Mouse (Mus musculus): ENCODE measurements around the gene Dner. TPM values are rescaled to one million over a fixed set of nuclear protein-coding genes. Genes with fewer than 3 reads are reported as not detected.

The Dner gene
- 0.04 and 0.05 TPM in 2 replicates for polyA plus RNA-seq (2015; fragmentation: Nextera tagmentation; extraction: Ambion mirVana)

DNA sequence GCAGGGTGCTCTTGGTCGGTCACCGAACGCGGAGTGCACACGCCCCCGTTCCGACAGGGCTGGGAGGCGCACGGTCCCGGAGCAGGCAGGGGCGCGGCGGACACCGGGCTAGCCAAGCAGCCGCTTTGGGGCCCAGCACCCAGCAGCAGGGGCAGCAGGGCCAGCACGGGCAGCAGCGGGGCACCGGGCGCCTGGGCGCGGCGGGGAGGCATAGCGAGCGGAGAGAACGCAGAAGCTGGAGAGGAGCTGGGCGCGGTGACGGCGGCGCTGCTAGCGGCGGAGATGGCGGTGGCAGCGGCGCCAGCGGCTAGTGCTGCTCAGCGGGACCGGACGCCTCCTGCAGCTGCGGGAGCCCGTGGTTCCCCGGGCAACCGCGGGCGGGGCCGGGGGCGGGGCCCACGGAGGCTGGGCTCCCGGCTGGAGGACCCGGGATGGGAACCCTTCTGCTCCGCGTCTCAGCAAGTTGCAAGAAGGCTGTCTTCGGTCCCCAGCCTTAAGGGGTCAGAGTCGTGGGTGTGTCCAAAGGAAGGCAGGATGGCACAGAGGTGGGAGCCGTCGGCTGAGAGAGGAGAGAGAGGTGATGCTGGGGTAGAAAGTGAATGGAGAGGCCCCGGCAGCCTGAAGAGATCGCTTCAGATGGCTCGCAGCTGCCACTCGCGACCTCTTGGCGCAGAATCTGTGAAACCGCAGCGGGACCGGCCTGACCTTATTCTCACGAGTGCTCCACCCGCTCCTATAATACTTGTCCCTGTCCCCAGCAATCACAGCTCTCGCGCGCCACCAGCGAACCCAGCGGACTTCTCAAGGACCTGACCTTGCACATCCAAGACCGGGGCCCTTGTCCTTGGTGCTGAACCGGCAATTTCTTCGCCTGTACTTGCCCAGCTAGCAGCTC is at the start of gene Dner:
Gene Dner, minus strand, starts transcription at position 705 of the 895 bp plus-strand sequence.
- WGBS (ENCODE audit: insufficient replicate concordance), result under 1% methylated on average over 73 of the region's 75 CpGs
- no peak within 1 kb of the TSS for H3K9ac ChIP-seq (ENCODE audit: low read depth, low read length)
- no peak; the same call in 1 of the 2 replicates for ATAC-seq (ENCODE audit: low read depth)

DNA sequence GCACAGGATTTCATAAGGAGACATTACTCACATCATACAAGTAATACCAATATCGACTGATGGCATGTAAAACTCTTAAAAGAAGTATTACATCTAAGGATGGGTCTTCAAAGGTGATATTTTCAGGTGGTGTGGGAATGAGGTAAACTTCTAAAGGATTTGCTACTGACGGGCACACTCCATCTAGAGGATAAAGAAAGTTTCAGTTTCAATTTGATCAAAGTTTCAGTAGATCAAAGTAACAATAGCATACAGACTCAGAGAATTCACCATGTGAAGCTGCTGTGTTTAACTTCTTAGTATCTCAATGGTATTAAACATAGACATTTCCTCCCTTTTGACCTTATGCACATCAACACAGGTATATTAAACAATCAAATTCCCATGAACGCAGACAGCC is 46.1 kb upstream of the Dner start:
- 86% methylated on average over 3 of the region's 3 CpGs for WGBS (ENCODE audit: insufficient replicate concordance)

More for the DNA sequence above, at the start of gene Dner:
- Histone ChIP-seq H3K36me3 (ENCODE audit: control insufficient read depth, insufficient read depth) (no peaks in the 10 kb centered on the region), H3K4me2 (ENCODE audit: low read depth, low read length) (peak within 1 kb of the TSS; percentile 53), H3K4me1 (ENCODE audit: control insufficient read depth, low read depth, low read length) (peaks cover 3% of the 10 kb centered on the region; the same call in 1 of the 2 replicates), H3K9me3 (replicated peaks; ENCODE audit: control insufficient read depth, low read length) (no peaks in the 10 kb centered on the region), H3K27ac (ENCODE audit: low read length) (no peak within 1 kb of the TSS), H3K4me3 (ENCODE audit: low read depth, low read length) (peak within 1 kb of the TSS; percentile 24; the same call in 1 of the 2 replicates), H3K27me3 (ENCODE audit: control insufficient read depth, insufficient read depth, low read depth, low read length) (peaks cover 24% of the 10 kb centered on the region)

DNA sequence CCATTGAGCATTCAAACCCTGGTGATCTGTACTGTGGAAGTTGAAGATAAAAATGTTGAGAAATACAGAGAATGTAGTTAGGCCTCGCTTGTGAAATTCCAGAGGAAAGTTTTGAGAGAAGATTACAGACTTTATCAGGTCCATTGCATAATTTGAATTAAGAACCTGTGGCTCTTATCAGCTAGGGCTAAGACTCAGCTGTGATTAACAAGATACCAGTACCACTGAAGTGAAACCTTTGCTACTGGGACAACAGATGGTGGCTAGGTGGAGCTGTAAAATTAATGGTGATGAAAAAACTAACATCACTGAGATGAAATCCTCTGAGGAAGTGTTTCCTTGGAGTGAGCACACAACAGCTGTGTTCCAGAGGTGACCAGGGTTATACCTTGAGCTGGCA is 44.1 kb upstream of the Dner start:
- no peak overlapping the region for H3K27ac ChIP-seq (ENCODE audit: low read length)
- H3K9ac ChIP-seq (ENCODE audit: low read depth, low read length), result no peak overlapping the region
- H3K4me2 ChIP-seq (ENCODE audit: low read depth, low read length), result no peak overlapping the region
- no peak overlapping the region for H3K4me3 ChIP-seq (ENCODE audit: low read depth, low read length)
- 50% methylated on average over 1 of the region's 1 CpGs for WGBS (ENCODE audit: insufficient replicate concordance)
- H3K9me3 ChIP-seq (replicated peaks; ENCODE audit: control insufficient read depth, low read length), result no peaks in the 10 kb centered on the region
- H3K36me3 ChIP-seq (ENCODE audit: control insufficient read depth, insufficient read depth), result peaks cover 6% of the 10 kb centered on the region
- ATAC-seq (ENCODE audit: low read depth), result no peak
- no peaks in the 10 kb centered on the region for H3K27me3 ChIP-seq (ENCODE audit: control insufficient read depth, insufficient read depth, low read depth, low read length)
- H3K4me1 ChIP-seq (ENCODE audit: control insufficient read depth, low read depth, low read length), result no peaks in the 10 kb centered on the region

More for the DNA sequence above, 46.1 kb upstream of the Dner start:
- no peak for ATAC-seq (ENCODE audit: low read depth)
- Histone ChIP-seq H3K27me3 (ENCODE audit: control insufficient read depth, insufficient read depth, low read depth, low read length) (no peaks in the 10 kb centered on the region), H3K4me2 (ENCODE audit: low read depth, low read length) (no peak overlapping the region), H3K9ac (ENCODE audit: low read depth, low read length) (no peak overlapping the region), H3K4me3 (ENCODE audit: low read depth, low read length) (no peak overlapping the region), H3K27ac (ENCODE audit: low read length) (no peak overlapping the region), H3K36me3 (ENCODE audit: control insufficient read depth, insufficient read depth) (peaks cover 9% of the 10 kb centered on the region), H3K4me1 (ENCODE audit: control insufficient read depth, low read depth, low read length) (no peaks in the 10 kb centered on the region), H3K9me3 (replicated peaks; ENCODE audit: control insufficient read depth, low read length) (no peaks in the 10 kb centered on the region)

DNA sequence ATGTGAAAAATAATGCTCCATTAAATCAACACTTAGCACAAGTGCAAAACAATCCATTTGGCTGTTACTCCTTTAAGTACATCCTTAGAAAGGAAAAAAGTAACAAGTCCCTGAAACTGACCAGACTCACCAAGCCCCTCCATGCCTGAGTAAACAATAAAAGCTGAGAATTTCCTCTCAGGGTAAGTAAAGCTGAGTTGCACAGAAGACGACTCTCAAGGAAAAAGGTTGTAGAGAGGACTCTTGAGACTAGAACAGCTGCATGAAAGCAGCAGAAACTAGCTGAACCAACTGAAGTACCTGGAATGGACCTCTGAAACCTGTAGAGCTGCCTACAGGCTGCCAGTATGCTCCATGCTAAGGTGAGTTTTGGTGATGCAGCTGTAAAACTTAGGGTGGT is 41.1 kb upstream of the Dner start:
- ATAC-seq (ENCODE audit: low read depth), result no peak
- H3K36me3 ChIP-seq (ENCODE audit: control insufficient read depth, insufficient read depth), result peaks cover 15% of the 10 kb centered on the region
- 73% methylated on average over 1 of the region's 1 CpGs for WGBS (ENCODE audit: insufficient replicate concordance)

DNA sequence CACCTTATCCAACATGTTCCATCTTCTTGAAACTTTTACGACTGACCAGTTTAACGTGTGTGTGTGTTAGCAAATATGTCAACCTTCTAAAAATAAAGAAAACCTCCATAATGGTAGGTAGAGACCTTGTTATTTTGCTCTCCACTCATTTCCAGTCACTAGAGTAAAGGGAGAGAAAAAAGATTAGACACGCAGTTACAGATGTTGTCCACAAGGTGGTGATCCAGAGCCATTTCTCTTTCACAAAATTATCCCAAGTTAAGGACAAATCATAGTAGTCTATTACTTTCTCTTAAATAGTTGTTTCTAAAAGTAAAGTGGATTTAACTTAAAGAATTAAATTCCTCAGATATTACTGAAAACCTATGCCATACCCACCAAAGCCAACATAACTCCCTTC is 37.8 kb upstream of the Dner start:
- Histone ChIP-seq H3K4me3 (ENCODE audit: low read depth, low read length) (no peak overlapping the region), H3K27me3 (ENCODE audit: control insufficient read depth, insufficient read depth, low read depth, low read length) (no peaks in the 10 kb centered on the region), H3K9me3 (replicated peaks; ENCODE audit: control insufficient read depth, low read length) (no peaks in the 10 kb centered on the region), H3K4me1 (ENCODE audit: control insufficient read depth, low read depth, low read length) (no peaks in the 10 kb centered on the region), H3K27ac (ENCODE audit: low read length) (no peak overlapping the region), H3K36me3 (ENCODE audit: control insufficient read depth, insufficient read depth) (peaks cover 18% of the 10 kb centered on the region), H3K4me2 (ENCODE audit: low read depth, low read length) (no peak overlapping the region), H3K9ac (ENCODE audit: low read depth, low read length) (no peak overlapping the region)
- ATAC-seq (ENCODE audit: low read depth), result no peak
- WGBS (ENCODE audit: insufficient replicate concordance), result 52% methylated on average over 3 of the region's 3 CpGs

More for the DNA sequence above, 41.1 kb upstream of the Dner start:
- Histone ChIP-seq H3K9ac (ENCODE audit: low read depth, low read length) (no peak overlapping the region), H3K4me3 (ENCODE audit: low read depth, low read length) (no peak overlapping the region), H3K9me3 (replicated peaks; ENCODE audit: control insufficient read depth, low read length) (no peaks in the 10 kb centered on the region), H3K27me3 (ENCODE audit: control insufficient read depth, insufficient read depth, low read depth, low read length) (no peaks in the 10 kb centered on the region), H3K4me1 (ENCODE audit: control insufficient read depth, low read depth, low read length) (no peaks in the 10 kb centered on the region), H3K4me2 (ENCODE audit: low read depth, low read length) (no peak overlapping the region), H3K27ac (ENCODE audit: low read length) (no peak overlapping the region)

DNA sequence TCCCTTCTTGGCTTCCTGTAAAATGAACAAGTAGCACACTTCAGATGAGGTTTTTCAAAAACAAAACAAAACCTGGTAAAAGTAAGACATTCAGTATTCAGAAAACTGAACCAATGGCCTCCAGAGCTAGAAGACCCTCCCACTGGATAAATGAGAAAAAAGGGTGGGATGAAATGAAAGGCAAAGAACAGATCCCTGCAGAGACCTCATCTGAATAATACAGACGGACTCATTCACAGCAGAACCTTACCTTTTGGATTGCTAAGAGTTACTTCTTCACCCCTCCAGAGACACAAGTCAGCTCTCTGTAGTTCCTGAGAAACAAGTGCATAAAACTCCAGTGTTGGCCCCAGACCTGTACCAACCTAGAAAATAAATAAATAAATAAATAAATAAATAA is 35.7 kb upstream of the Dner start:
- H3K36me3 ChIP-seq (ENCODE audit: control insufficient read depth, insufficient read depth), result peaks cover 19% of the 10 kb centered on the region
- no peak overlapping the region for H3K9ac ChIP-seq (ENCODE audit: low read depth, low read length)
- H3K4me1 ChIP-seq (ENCODE audit: control insufficient read depth, low read depth, low read length), result no peaks in the 10 kb centered on the region
- WGBS (ENCODE audit: insufficient replicate concordance), result 64% methylated on average over 1 of the region's 1 CpGs
- H3K27ac ChIP-seq (ENCODE audit: low read length), result no peak overlapping the region
- H3K27me3 ChIP-seq (ENCODE audit: control insufficient read depth, insufficient read depth, low read depth, low read length), result no peaks in the 10 kb centered on the region
- no peak overlapping the region for H3K4me2 ChIP-seq (ENCODE audit: low read depth, low read length)
- no peak overlapping the region for H3K4me3 ChIP-seq (ENCODE audit: low read depth, low read length)
- no peaks in the 10 kb centered on the region for H3K9me3 ChIP-seq (replicated peaks; ENCODE audit: control insufficient read depth, low read length)
- no peak for ATAC-seq (ENCODE audit: low read depth)

DNA sequence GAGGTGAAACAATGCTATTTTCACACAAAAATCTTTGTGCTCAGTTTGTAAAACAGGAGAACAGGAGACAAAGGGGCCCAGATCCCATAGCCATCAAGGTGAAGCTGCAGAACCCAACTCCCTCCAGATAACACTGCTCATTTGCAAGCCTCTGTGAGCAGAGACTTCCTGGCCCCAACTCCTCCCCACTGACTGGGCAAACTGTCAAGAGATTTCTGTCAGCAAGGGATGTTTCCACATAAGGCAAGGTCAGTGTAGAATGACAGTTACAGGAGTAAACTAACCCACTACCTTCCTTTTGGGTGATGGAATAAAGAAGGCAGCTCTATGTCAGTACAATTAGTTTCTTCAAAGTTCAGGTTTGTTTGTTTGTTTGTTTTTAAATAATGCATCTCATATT is 26.8 kb upstream of the Dner start:
- Histone ChIP-seq H3K9ac (ENCODE audit: low read depth, low read length) (no peak overlapping the region), H3K9me3 (replicated peaks; ENCODE audit: control insufficient read depth, low read length) (no peaks in the 10 kb centered on the region), H3K4me2 (ENCODE audit: low read depth, low read length) (no peak overlapping the region), H3K27ac (ENCODE audit: low read length) (no peak overlapping the region), H3K4me3 (ENCODE audit: low read depth, low read length) (no peak overlapping the region), H3K36me3 (ENCODE audit: control insufficient read depth, insufficient read depth) (peaks cover 20% of the 10 kb centered on the region), H3K4me1 (ENCODE audit: control insufficient read depth, low read depth, low read length) (peaks cover 2% of the 10 kb centered on the region; the same call in 1 of the 2 replicates), H3K27me3 (ENCODE audit: control insufficient read depth, insufficient read depth, low read depth, low read length) (no peaks in the 10 kb centered on the region)
- ATAC-seq (ENCODE audit: low read depth), result peak; percentile 54

DNA sequence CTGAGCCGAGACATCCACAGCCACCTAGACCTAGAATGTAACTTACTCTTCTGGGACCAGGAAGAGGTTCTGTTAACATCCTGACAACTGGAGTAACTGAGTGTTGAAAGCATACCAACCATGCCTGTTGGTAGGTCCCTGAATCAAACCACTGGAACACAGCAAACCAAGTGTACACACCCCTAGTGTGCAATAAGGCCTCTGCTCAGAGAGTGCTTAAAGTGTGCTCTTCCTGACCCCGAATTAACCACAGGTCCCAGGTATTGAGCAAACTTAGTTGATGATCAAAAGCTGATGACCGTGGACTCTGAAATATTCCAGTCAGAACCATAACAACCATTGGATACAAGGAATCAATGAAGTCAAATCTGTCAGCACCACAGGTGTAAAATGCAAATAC is 26.4 kb upstream of the Dner start:
- H3K4me3 ChIP-seq (ENCODE audit: low read depth, low read length), result no peak overlapping the region
- no peaks in the 10 kb centered on the region for H3K9me3 ChIP-seq (replicated peaks; ENCODE audit: control insufficient read depth, low read length)
- H3K27ac ChIP-seq (ENCODE audit: low read length), result no peak overlapping the region
- peaks cover 19% of the 10 kb centered on the region for H3K36me3 ChIP-seq (ENCODE audit: control insufficient read depth, insufficient read depth)
- peaks cover 2% of the 10 kb centered on the region; the same call in 1 of the 2 replicates for H3K4me1 ChIP-seq (ENCODE audit: control insufficient read depth, low read depth, low read length)
- ATAC-seq (ENCODE audit: low read depth), result peak; percentile 55; the same call in 1 of the 2 replicates
- no peak overlapping the region for H3K4me2 ChIP-seq (ENCODE audit: low read depth, low read length)
- H3K9ac ChIP-seq (ENCODE audit: low read depth, low read length), result no peak overlapping the region
- WGBS (ENCODE audit: insufficient replicate concordance), result 76% methylated on average over 3 of the region's 3 CpGs
- no peaks in the 10 kb centered on the region for H3K27me3 ChIP-seq (ENCODE audit: control insufficient read depth, insufficient read depth, low read depth, low read length)

DNA sequence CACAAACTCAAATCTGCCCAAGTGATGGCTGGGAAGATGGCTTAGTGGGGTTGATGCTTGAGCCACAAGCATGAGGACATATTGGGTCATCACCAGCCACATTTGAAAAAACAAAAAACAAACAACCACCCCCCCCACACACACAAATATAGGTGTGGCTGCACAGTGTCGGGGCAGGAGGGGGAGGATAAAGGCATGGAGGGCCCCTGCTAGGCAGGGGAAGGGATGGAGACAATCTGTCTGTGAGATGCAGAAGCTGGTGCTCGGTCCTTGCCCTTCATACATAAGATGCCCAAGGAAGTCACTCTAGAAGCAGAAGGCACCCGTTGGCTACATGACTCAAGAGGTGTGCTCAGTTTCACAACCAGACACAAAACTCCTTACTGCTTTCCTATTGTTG is 25.9 kb upstream of the Dner start:
- Histone ChIP-seq H3K4me2 (ENCODE audit: low read depth, low read length) (no peak overlapping the region), H3K4me3 (ENCODE audit: low read depth, low read length) (no peak overlapping the region), H3K9me3 (replicated peaks; ENCODE audit: control insufficient read depth, low read length) (no peaks in the 10 kb centered on the region), H3K36me3 (ENCODE audit: control insufficient read depth, insufficient read depth) (peaks cover 19% of the 10 kb centered on the region), H3K27me3 (ENCODE audit: control insufficient read depth, insufficient read depth, low read depth, low read length) (no peaks in the 10 kb centered on the region), H3K9ac (ENCODE audit: low read depth, low read length) (no peak overlapping the region), H3K27ac (ENCODE audit: low read length) (no peak overlapping the region), H3K4me1 (ENCODE audit: control insufficient read depth, low read depth, low read length) (peaks cover 2% of the 10 kb centered on the region; the same call in 1 of the 2 replicates)
- 70% methylated on average over 3 of the region's 3 CpGs for WGBS (ENCODE audit: insufficient replicate concordance)
- ATAC-seq (ENCODE audit: low read depth), result no peak

Data from liver, embryonic 16.5 days (tissue).